Mouse (Mus musculus) embryonic fibroblast, embryonic 13.5 days (primary cell): Measurements from ENCODE around the gene Fcho1.

Source experiments
- CTCF ChIP-seq: IDR thresholded peaks from 2 replicates; pipeline ENCODE4 v1.5.1; 2011; ENCODE audit warnings: mild to moderate bottlenecking, control low read depth, low read length, moderate library complexity, borderline replicate concordance; ENCODE audit not compliant: insufficient read depth
- POLR2A ChIP-seq: IDR thresholded peaks from 2 replicates; pipeline ENCODE4 v1.6.1; 2011; ENCODE audit warnings: low read depth, mild to moderate bottlenecking, control low read depth, low read length, moderate library complexity

GRCm38 (mm10) chr8:71718252-71718651, 7.3 kb downstream of the Fcho1 start:
- TF ChIP-seq CTCF = no peak
- no peak for TF ChIP-seq POLR2A
